Mouse (Mus musculus): ENCODE results near the gene Ces2e. TPM values are rescaled to one million over a fixed set of nuclear protein-coding genes. Genes with fewer than 3 reads are reported as not detected.
"Not testable (repeated sequence)": the region's sequence is repeated elsewhere in the genome, so short reads cannot be mapped to it uniquely, and the experiment has no call there.

Ces2e gene
- polyA plus RNA-seq (2014; fragmentation: Nextera tagmentation; extraction: Ambion mirVana) = not detected in 2 replicates

DNA sequence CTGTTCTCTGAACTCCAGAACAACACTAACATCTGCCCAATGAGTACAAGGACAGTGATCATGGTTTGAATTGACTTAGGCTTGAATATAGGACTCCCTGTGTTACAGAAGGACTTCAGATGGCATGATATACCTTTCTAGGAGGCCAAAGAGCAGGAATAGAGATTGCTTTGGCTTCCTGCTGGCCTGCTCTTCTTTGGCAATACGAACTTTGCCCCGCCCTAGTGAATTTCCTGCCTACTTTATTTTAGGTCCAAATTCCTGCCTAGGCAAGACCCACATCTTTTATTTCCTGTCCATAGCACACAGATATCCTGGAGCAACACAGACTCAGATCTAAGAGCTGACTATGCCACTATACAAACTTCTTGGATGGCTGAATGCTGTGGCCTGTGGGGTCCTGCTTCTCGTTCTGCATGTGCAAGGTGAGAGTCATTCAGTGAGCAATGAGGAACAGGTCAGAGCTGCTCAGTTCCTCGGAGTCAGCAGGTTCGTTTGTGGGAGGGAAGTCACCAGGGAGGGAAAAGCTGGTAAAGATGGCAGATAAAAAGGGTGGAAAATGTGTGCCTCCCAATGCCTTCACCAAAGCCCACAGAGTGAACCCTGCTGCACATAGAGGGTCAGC, at the start of gene Ces2e:
Ces2e (plus strand) TSS at position 289 of the 625 bp plus-strand sequence.
- Histone ChIP-seq H3K36me3 (replicated peaks; ENCODE audit: control insufficient read depth, insufficient read depth) (no peaks in the 10 kb centered on the region), H3K27ac (no peak within 1 kb of the TSS), H3K4me2 (replicated peaks) (no peak within 1 kb of the TSS), H3K9me3 (ENCODE audit: control insufficient read depth, low read length) (no peaks in the 10 kb centered on the region), H3K9ac (no peak within 1 kb of the TSS), H3K4me1 (replicated peaks; ENCODE audit: control insufficient read depth, insufficient read depth, low read length) (no peaks in the 10 kb centered on the region), H3K27me3 (ENCODE audit: control insufficient read depth, insufficient read depth, low read length) (no peaks in the 10 kb centered on the region), H3K4me3 (replicated peaks; ENCODE audit: low read length) (no peak within 1 kb of the TSS)
- ATAC-seq (ENCODE audit: low FRiP score) (no peak), DNase-seq (ENCODE audit: low spot score) (no peak)
- WGBS = 80% methylated on average over 5 of the region's 5 CpGs

DNA sequence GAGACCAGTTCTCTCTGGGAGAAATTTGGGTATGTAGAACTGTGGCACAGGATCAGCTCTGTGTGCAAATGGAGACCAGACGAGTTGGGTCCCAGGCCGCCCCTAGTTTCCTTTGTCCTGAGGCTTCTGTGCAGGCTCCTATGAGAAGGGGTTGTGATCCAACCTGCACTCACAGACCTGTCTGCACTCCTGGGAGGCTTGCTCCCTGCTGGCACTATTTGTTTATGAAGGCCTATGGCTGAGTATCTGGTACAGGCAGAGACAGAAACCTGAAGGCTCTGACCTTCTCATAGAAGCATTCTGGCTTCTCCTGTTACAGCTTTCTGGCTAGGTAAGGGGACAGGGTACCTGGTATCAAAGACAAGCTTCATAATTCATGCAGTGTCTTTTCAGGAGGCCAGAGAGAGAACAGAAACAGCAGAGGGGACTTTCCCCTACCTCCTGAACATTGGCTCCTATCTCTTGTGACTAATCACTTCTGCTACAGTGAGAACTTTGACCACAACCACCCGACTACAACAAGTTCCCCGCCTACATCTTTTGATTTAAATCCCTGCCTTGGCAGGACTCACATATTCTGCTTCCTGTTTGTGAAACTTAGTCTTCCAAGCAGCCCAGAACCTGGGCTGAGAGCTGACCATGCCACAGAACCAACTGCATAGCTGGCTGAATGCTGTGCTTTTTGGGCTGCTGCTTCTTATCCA, 39.7 kb upstream of the Ces2e start:
- not testable (repeated sequence) for H3K27me3 ChIP-seq (ENCODE audit: control insufficient read depth, insufficient read depth, low read length); H3K9ac ChIP-seq; H3K4me1 ChIP-seq (replicated peaks; ENCODE audit: control insufficient read depth, insufficient read depth, low read length); DNase-seq (ENCODE audit: low spot score); H3K4me2 ChIP-seq (replicated peaks); ATAC-seq (ENCODE audit: low FRiP score); H3K27ac ChIP-seq; H3K4me3 ChIP-seq (replicated peaks; ENCODE audit: low read length); H3K9me3 ChIP-seq (ENCODE audit: control insufficient read depth, low read length); H3K36me3 ChIP-seq (replicated peaks; ENCODE audit: control insufficient read depth, insufficient read depth)
- WGBS = no CpG with 5 or more reads among the region's 4 CpGs

DNA sequence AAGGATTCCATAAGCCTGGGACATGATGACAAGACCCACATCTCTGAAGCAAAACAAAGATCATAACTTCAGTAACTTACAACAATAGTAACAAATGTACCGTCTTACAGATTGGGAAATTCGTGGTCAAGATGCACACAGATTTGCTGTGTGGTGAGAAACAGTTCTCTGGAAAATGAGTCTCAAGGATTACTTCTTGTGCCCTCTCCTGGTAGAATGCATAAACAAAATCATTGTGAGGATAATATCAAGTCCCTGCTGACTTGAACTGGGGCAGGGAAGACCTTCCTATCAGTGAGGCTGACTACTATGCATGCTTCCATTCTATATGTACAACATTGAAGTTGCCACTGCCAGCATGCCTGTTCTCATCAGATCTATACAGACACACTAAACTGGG, 24.3 kb upstream of the Ces2e start:
- Histone ChIP-seq H3K9me3 (ENCODE audit: control insufficient read depth, low read length) (no peaks in the 10 kb centered on the region), H3K4me3 (replicated peaks; ENCODE audit: low read length) (no peak overlapping the region), H3K4me2 (replicated peaks) (no peak overlapping the region), H3K27me3 (ENCODE audit: control insufficient read depth, insufficient read depth, low read length) (no peaks in the 10 kb centered on the region), H3K36me3 (replicated peaks; ENCODE audit: control insufficient read depth, insufficient read depth) (no peaks in the 10 kb centered on the region), H3K4me1 (replicated peaks; ENCODE audit: control insufficient read depth, insufficient read depth, low read length) (no peaks in the 10 kb centered on the region), H3K27ac (no peak overlapping the region), H3K9ac (no peak overlapping the region)
- ATAC-seq (ENCODE audit: low FRiP score) (no peak), DNase-seq (ENCODE audit: low spot score) (no peak)
- 79% methylated on average over 2 of the region's 2 CpGs for WGBS

DNA sequence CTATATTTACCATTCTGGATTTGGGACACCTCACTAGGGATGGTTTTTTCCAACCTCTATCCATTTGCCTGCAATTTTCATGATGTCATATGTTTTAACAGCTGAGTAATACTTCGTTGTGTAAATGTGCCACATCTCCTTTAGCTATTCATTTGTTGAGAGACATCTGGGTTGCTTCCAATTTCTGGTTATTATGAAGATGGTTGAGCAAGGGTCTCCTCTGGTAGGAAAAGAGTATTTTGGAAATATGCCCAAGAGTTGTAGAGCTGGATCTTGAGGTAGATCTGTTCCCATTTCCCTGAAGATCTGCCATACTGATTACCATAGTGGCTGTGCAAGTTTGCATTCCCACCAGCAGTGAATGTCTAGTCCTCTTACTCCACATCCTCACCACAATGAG, 18.9 kb upstream of the Ces2e start:
- H3K9ac ChIP-seq = no peak overlapping the region
- no peaks in the 10 kb centered on the region for H3K4me1 ChIP-seq (replicated peaks; ENCODE audit: control insufficient read depth, insufficient read depth, low read length)
- H3K36me3 ChIP-seq (replicated peaks; ENCODE audit: control insufficient read depth, insufficient read depth) = no peaks in the 10 kb centered on the region
- H3K27me3 ChIP-seq (ENCODE audit: control insufficient read depth, insufficient read depth, low read length) = no peaks in the 10 kb centered on the region
- H3K9me3 ChIP-seq (ENCODE audit: control insufficient read depth, low read length) = no peaks in the 10 kb centered on the region
- H3K4me3 ChIP-seq (replicated peaks; ENCODE audit: low read length) = no peak overlapping the region
- no peak overlapping the region for H3K27ac ChIP-seq
- no peak overlapping the region for H3K4me2 ChIP-seq (replicated peaks)
- WGBS = 66% methylated on average over 1 of the region's 1 CpGs
- ATAC-seq (ENCODE audit: low FRiP score) (no peak), DNase-seq (ENCODE audit: low spot score) (no peak)

DNA sequence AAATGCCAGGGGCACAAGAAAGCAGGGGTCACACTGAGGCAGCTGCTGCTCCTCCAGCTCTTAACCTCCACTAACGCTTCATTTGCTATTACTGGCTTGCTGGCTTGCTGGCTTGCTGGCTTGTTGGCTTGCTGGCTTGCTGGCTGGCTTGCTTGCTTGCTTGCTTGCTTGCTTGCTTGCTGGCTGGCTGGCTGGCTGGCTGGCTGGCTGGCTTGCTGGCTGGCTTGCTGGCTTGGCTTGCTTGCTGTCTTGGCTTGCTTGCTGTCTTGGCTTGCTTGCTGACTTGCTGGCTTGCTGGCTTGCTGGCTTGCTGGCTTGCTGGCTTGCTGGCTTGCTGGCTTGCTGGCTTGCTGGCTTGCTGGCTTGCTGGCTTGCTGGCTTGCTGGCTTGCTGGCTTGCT, 17.0 kb upstream of the Ces2e start:
- H3K4me1 ChIP-seq (replicated peaks; ENCODE audit: control insufficient read depth, insufficient read depth, low read length); H3K9me3 ChIP-seq (ENCODE audit: control insufficient read depth, low read length); ATAC-seq (ENCODE audit: low FRiP score); H3K27me3 ChIP-seq (ENCODE audit: control insufficient read depth, insufficient read depth, low read length); H3K4me2 ChIP-seq (replicated peaks); H3K9ac ChIP-seq; H3K36me3 ChIP-seq (replicated peaks; ENCODE audit: control insufficient read depth, insufficient read depth); H3K27ac ChIP-seq; DNase-seq (ENCODE audit: low spot score); H3K4me3 ChIP-seq (replicated peaks; ENCODE audit: low read length): not testable (repeated sequence)
- WGBS = 77% methylated on average over 1 of the region's 1 CpGs

DNA sequence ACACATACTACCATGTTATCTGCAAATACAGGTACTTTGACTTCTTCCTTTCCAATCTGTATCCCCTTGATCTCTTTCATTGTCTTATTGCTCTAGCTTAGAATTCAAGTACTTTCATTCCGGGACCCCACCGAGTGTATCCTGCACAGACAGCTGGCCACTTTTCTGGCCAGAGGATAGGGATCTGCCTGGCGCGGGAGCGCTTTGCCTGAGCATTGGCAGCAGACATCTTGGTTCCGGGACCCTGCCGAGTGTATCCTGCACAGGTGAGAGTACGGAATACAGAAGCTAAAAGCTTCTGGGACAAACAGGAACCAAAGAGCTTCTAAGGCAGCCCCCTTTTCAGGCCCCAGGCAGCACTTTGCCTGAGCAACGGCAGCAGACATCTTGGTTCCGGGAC, 16.4 kb upstream of the Ces2e start:
- H3K27me3 ChIP-seq (ENCODE audit: control insufficient read depth, insufficient read depth, low read length); DNase-seq (ENCODE audit: low spot score); H3K9ac ChIP-seq; H3K27ac ChIP-seq; H3K4me1 ChIP-seq (replicated peaks; ENCODE audit: control insufficient read depth, insufficient read depth, low read length); H3K9me3 ChIP-seq (ENCODE audit: control insufficient read depth, low read length); H3K36me3 ChIP-seq (replicated peaks; ENCODE audit: control insufficient read depth, insufficient read depth); H3K4me2 ChIP-seq (replicated peaks); ATAC-seq (ENCODE audit: low FRiP score); H3K4me3 ChIP-seq (replicated peaks; ENCODE audit: low read length): not testable (repeated sequence)
- WGBS = 97% methylated on average over 10 of the region's 10 CpGs

DNA sequence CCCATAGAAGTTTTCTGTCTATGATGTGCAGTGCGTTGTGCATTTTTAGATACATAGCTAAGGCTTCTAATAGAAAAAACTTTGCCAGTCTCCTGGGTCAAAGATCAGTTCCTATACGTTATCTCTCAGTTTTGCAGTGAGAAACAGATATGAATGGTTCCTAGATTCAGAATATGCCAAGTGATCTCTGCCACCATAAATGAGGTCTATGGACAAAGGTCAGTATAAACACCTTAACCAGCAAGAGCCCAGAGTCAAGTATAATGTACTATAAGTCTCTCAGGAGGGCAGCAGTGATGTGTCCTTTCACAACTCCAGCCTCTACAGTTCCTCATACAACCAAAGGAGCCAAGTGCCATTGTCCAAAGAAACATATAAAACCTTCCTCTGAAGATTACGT, 1.2 kb downstream of the Ces2e start:
- H3K36me3 ChIP-seq (replicated peaks; ENCODE audit: control insufficient read depth, insufficient read depth) = no peaks in the 10 kb centered on the region
- H3K4me2 ChIP-seq (replicated peaks) = no peak overlapping the region
- ATAC-seq (ENCODE audit: low FRiP score) (no peak), DNase-seq (ENCODE audit: low spot score) (no peak)
- H3K9ac ChIP-seq = no peak overlapping the region
- H3K27me3 ChIP-seq (ENCODE audit: control insufficient read depth, insufficient read depth, low read length) = no peaks in the 10 kb centered on the region
- H3K4me1 ChIP-seq (replicated peaks; ENCODE audit: control insufficient read depth, insufficient read depth, low read length) = no peaks in the 10 kb centered on the region
- 87% methylated on average over 3 of the region's 3 CpGs for WGBS
- no peak overlapping the region for H3K4me3 ChIP-seq (replicated peaks; ENCODE audit: low read length)
- no peak overlapping the region for H3K27ac ChIP-seq
- H3K9me3 ChIP-seq (ENCODE audit: control insufficient read depth, low read length) = no peaks in the 10 kb centered on the region

DNA sequence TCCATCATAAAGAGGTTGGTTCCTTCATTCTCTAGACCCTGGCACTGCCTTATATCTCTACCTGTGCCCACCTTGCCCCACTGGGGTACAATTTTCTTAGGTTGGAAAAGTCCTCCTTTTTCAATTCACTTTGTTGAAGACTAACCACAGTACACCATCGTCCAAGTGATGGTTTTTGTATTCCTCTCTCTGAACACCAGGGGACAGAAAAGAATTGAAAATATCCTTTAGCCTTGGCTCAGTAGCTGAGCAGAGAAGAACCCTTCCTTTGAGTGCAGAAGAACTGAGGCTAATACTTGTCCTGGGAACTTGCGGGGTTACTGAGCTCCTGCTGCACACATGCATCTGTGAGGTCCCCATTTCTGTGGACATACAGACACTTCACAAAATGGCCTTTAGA, 18.6 kb downstream of the Ces2e start:
- H3K9ac ChIP-seq = no peak overlapping the region
- H3K27ac ChIP-seq = no peak overlapping the region
- H3K4me1 ChIP-seq (replicated peaks; ENCODE audit: control insufficient read depth, insufficient read depth, low read length) = no peaks in the 10 kb centered on the region
- H3K9me3 ChIP-seq (ENCODE audit: control insufficient read depth, low read length) = no peaks in the 10 kb centered on the region
- no peak overlapping the region for H3K4me2 ChIP-seq (replicated peaks)
- no peaks in the 10 kb centered on the region for H3K27me3 ChIP-seq (ENCODE audit: control insufficient read depth, insufficient read depth, low read length)
- ATAC-seq (ENCODE audit: low FRiP score) (no peak), DNase-seq (ENCODE audit: low spot score) (no peak)
- H3K36me3 ChIP-seq (replicated peaks; ENCODE audit: control insufficient read depth, insufficient read depth) = no peaks in the 10 kb centered on the region
- no peak overlapping the region for H3K4me3 ChIP-seq (replicated peaks; ENCODE audit: low read length)
- 81% methylated on average over 2 of the region's 2 CpGs for WGBS

DNA sequence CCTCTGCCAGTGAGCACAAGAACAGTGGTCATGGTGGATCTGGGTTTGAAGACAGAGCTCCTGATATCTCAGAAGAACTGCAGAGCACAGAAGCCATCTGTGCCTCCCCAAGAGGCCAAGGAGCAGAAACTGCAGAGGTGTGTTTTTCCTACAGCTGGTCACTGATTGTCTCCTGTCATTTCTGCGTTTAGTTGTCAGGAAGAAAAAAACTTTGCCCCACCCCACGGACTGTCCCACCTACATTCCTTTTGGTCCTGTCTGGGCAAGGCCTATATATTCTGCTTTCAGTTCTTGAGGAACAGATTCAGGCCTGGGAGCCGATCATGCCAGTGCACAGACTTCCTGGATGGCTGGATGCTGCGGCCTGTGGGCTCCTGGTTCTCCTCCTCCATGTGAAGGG, 21.0 kb downstream of the Ces2e start, which contains the start of gene Ces2f:
Ces2f (plus strand) TSS at position 301 of the 400 bp plus-strand sequence.
- no peaks in the 10 kb centered on the region for H3K36me3 ChIP-seq (replicated peaks; ENCODE audit: control insufficient read depth, insufficient read depth)
- DNase-seq (ENCODE audit: low spot score) (no peak), ATAC-seq (ENCODE audit: low FRiP score) (no peak)
- H3K9ac ChIP-seq = no peak within 1 kb of the TSS
- WGBS = 89% methylated on average over 4 of the region's 4 CpGs
- H3K9me3 ChIP-seq (ENCODE audit: control insufficient read depth, low read length) = no peaks in the 10 kb centered on the region
- H3K4me2 ChIP-seq (replicated peaks) = no peak within 1 kb of the TSS
- H3K4me1 ChIP-seq (replicated peaks; ENCODE audit: control insufficient read depth, insufficient read depth, low read length) = no peaks in the 10 kb centered on the region
- H3K4me3 ChIP-seq (replicated peaks; ENCODE audit: low read length) = no peak within 1 kb of the TSS
- no peak within 1 kb of the TSS for H3K27ac ChIP-seq
- no peaks in the 10 kb centered on the region for H3K27me3 ChIP-seq (ENCODE audit: control insufficient read depth, insufficient read depth, low read length)
